ENCODE assay signal across 8 mouse cellular contexts in genomic region chr1:155558012-155558842, GRCm38 (mm10). TPM values are rescaled to one million over a fixed set of nuclear protein-coding genes. Genes with fewer than 3 reads are reported as not detected.
DNase-seq lines count a peak whose midpoint lies in the region; ATAC-seq and TF ChIP-seq lines count a peak whose summit lies in the region.

Gene Acbd6 (plus strand): TSS chr1:155558120.

- H3K79me2 ChIP-seq in C2C12 (ENCODE audit: control insufficient read depth, insufficient read depth) = peaks cover 56% of the 10 kb centered on the region

- H3K79me3 ChIP-seq in C2C12 (ENCODE audit: low read depth) = peaks cover 31% of the 10 kb centered on the region

- peak within 1 kb of the TSS; percentile 97 for H3K9ac ChIP-seq in heart, embryonic 13.5 days
- peak within 1 kb of the TSS; percentile 94 for H3K9ac ChIP-seq in liver, embryonic 12.5 days
- H3K9ac ChIP-seq in stomach, embryonic 15.5 days = peak within 1 kb of the TSS; percentile 80

- under 1% methylated on average over 82 of the region's 83 CpGs for WGBS in heart, embryonic 13.5 days
- under 1% methylated on average over 83 of the region's 83 CpGs for WGBS in liver, embryonic 12.5 days (ENCODE audit: insufficient replicate concordance)
- WGBS in stomach, embryonic 15.5 days = under 1% methylated on average over 76 of the region's 83 CpGs

- peaks cover 4% of the 10 kb centered on the region for H3K36me3 ChIP-seq in C2C12 (ENCODE audit: control insufficient read depth, insufficient read depth)
- peaks cover 9% of the 10 kb centered on the region for H3K36me3 ChIP-seq in erythroblast, embryonic 14.5 days (ENCODE audit: control insufficient read depth)
- no peaks in the 10 kb centered on the region for H3K36me3 ChIP-seq in heart, embryonic 13.5 days
- no peaks in the 10 kb centered on the region for H3K36me3 ChIP-seq in liver, embryonic 12.5 days
- H3K36me3 ChIP-seq in stomach, embryonic 15.5 days = no peaks in the 10 kb centered on the region

- TF ChIP-seq CTCF in C2C12 (IDR thresholded peaks at IDR 0.05; ENCODE audit: control insufficient read depth, insufficient read depth, insufficient read length) = no peak
- TF ChIP-seq CTCF in brain, embryonic 14.5 days (IDR thresholded peaks at IDR 0.05; ENCODE audit: borderline replicate concordance, extremely low read depth, insufficient read depth, insufficient read length) = no peak

- peaks cover 48% of the 10 kb centered on the region for H3K4me1 ChIP-seq in erythroblast, embryonic 14.5 days (ENCODE audit: control insufficient read depth)
- peaks cover 30% of the 10 kb centered on the region for H3K4me1 ChIP-seq in heart, embryonic 13.5 days
- peaks cover 45% of the 10 kb centered on the region for H3K4me1 ChIP-seq in liver, embryonic 12.5 days
- H3K4me1 ChIP-seq in stomach, embryonic 15.5 days = 0 out of 2 replicates have a peak, but pooled peaks cover 2% of the 10 kb centered on the region

- TF ChIP-seq POLR2A in brain, embryonic 14.5 days (IDR thresholded peaks at IDR 0.05; ENCODE audit: borderline replicate concordance, extremely low read depth, insufficient read depth, insufficient read length, poor library complexity, severe bottlenecking) = peak; percentile 47

- DNase-seq in brain, embryonic 14.5 days (ENCODE audit: low read depth) = peak; percentile 95
- peak; percentile 85 for DNase-seq in kidney, postnatal 10 days
- DNase-seq in natural killer cell, adult 2 months (ENCODE audit: low spot score in 2 of 2) = peak; percentile 70 to 80

- H3K4me2 ChIP-seq in heart, embryonic 13.5 days = peak within 1 kb of the TSS; percentile 97
- peak within 1 kb of the TSS; percentile 80 for H3K4me2 ChIP-seq in liver, embryonic 12.5 days
- H3K4me2 ChIP-seq in stomach, embryonic 15.5 days = peak within 1 kb of the TSS; percentile 88

- H3K27ac ChIP-seq in heart, embryonic 13.5 days (replicated peaks) = peak within 1 kb of the TSS; percentile 72
- H3K27ac ChIP-seq in liver, embryonic 12.5 days = peak within 1 kb of the TSS; percentile 83
- peak within 1 kb of the TSS; percentile 83 for H3K27ac ChIP-seq in stomach, embryonic 15.5 days

- H3K9me3 ChIP-seq in erythroblast, embryonic 14.5 days (ENCODE audit: control insufficient read depth, low read length) = no peaks in the 10 kb centered on the region
- 0 out of 2 replicates have a peak, but pooled peaks cover 4% of the 10 kb centered on the region for H3K9me3 ChIP-seq in heart, embryonic 13.5 days
- H3K9me3 ChIP-seq in liver, embryonic 12.5 days (replicated peaks) = no peaks in the 10 kb centered on the region
- no peaks in the 10 kb centered on the region for H3K9me3 ChIP-seq in stomach, embryonic 15.5 days

- peak within 1 kb of the TSS; percentile 82 for H3ac ChIP-seq in C2C12 (ENCODE audit: control insufficient read depth, insufficient read length, low read depth)

- peak within 1 kb of the TSS; percentile 83 for H3K4me3 ChIP-seq in C2C12 (ENCODE audit: insufficient read depth, poor library complexity, severe bottlenecking)
- peak within 1 kb of the TSS; percentile 88 for H3K4me3 ChIP-seq in erythroblast, embryonic 14.5 days (replicated peaks)
- H3K4me3 ChIP-seq in heart, embryonic 13.5 days = peak within 1 kb of the TSS; percentile 91
- peak within 1 kb of the TSS; percentile 99 for H3K4me3 ChIP-seq in liver, embryonic 12.5 days
- peak within 1 kb of the TSS; percentile 82 for H3K4me3 ChIP-seq in stomach, embryonic 15.5 days (replicated peaks)

- no peaks in the 10 kb centered on the region for H3K27me3 ChIP-seq in C2C12 (ENCODE audit: control insufficient read depth, insufficient read depth, insufficient read length)
- H3K27me3 ChIP-seq in erythroblast, embryonic 14.5 days (ENCODE audit: control insufficient read depth) = no peaks in the 10 kb centered on the region
- H3K27me3 ChIP-seq in heart, embryonic 13.5 days (replicated peaks) = no peaks in the 10 kb centered on the region
- no peaks in the 10 kb centered on the region for H3K27me3 ChIP-seq in liver, embryonic 12.5 days (replicated peaks)
- no peaks in the 10 kb centered on the region for H3K27me3 ChIP-seq in stomach, embryonic 15.5 days (replicated peaks)

- peak; percentile 59; the same call in 1 of the 2 replicates for ATAC-seq in heart, embryonic 13.5 days (ENCODE audit: extremely low read depth, insufficient number of reproducible peaks, low FRiP score, low TSS enrichment)
- peak; percentile 82 for ATAC-seq in liver, embryonic 12.5 days
- ATAC-seq in stomach, embryonic 15.5 days (ENCODE audit: insufficient read depth, low FRiP score, low read depth) = peak; percentile 87

TF ChIP-seq in C2C12, 6 proteins besides CTCF, POLR2A, EP300 and RAD21:
- TF ChIP-seq MAX (IDR thresholded peaks at IDR 0.05) = no peak
- no peak for TF ChIP-seq MYOD1 (IDR thresholded peaks at IDR 0.05; ENCODE audit: control insufficient read depth, insufficient read length, low read depth)
- TF ChIP-seq FOSL1 (IDR thresholded peaks at IDR 0.05; ENCODE audit: insufficient read depth, low read length, poor library complexity, severe bottlenecking) = no peak
- no peak for TF ChIP-seq MYOG (IDR thresholded peaks at IDR 0.05; ENCODE audit: control insufficient read depth, extremely low read depth, insufficient read length)
- no peak for TF ChIP-seq USF1 (IDR thresholded peaks at IDR 0.05; ENCODE audit: low read depth)
- no peak for TF ChIP-seq CEBPB (IDR thresholded peaks at IDR 0.05; ENCODE audit: low read depth)
TF ChIP-seq in C2C12: peak in this region for 0.

RNA-seq across cellular contexts. Expression of gene Acbd6, which starts in this region (rescaled TPM):
- polyA plus RNA-seq in C2C12 (2012; fragmentation: generic; extraction: Trizol) = 70.3 TPM
- polyA plus RNA-seq in brain, embryonic 14.5 days (2012; rRNA removed) = 98.6 and 121 TPM in 2 replicates
- polyA plus RNA-seq in erythroblast, embryonic 14.5 days (2012) = 22.5 TPM in 2 replicates
- polyA plus RNA-seq in heart, embryonic 13.5 days (2015; fragmentation: Nextera tagmentation; extraction: Ambion mirVana) = 49.6 and 53.7 TPM in 2 replicates
- 87.7 and 88.9 TPM in 2 replicates for polyA plus RNA-seq in liver, embryonic 12.5 days (2016; fragmentation: Nextera tagmentation; extraction: Ambion mirVana)
- 66.9 and 71.5 TPM in 2 replicates for polyA plus RNA-seq in stomach, embryonic 15.5 days (2015; fragmentation: Nextera tagmentation; extraction: Ambion mirVana)

Comparison
In these comparisons a context has a peak if more than half of its experiments do, and no peak if none do; other contexts are left out.
1. Peak in every context shown above with its lines: DNase-seq, ATAC-seq, H3K4me3 ChIP-seq and H3K27ac ChIP-seq.